Mouse (Mus musculus): ENCODE measurements around the gene A530016L24Rik.

GRCm38 (mm10) chr12:112467387-112467786 lies 21.9 kb upstream of the A530016L24Rik start:
- no peak for TF ChIP-seq POLR2A (IDR thresholded peaks at IDR 0.05; ENCODE audit: borderline replicate concordance, control insufficient read depth, low read depth, low read length)
- TF ChIP-seq CTCF (IDR thresholded peaks at IDR 0.05; ENCODE audit: control insufficient read depth, insufficient read depth, low read length): no peak

All from bone marrow, adult 2 months (tissue).